Mouse (Mus musculus) olfactory bulb, adult 2 months (tissue): Measurements from ENCODE around the gene Cfhr1. TPM values are rescaled to one million over a fixed set of nuclear protein-coding genes. Genes with fewer than 3 reads are reported as not detected.

Experiments
- H3K27ac ChIP-seq: fragments of 200-500 bp; 2 replicates; pipeline ENCODE4 v1.5.1; 2012; ENCODE audit warnings: low read depth, low read length; ENCODE audit not compliant: insufficient read depth
- H3K4me1 ChIP-seq: fragments of 200-500 bp; 2 replicates; pipeline ENCODE4 v1.6.1; 2012; ENCODE audit warnings: low read length; ENCODE audit not compliant: control insufficient read depth, insufficient read depth
- H3K4me3 ChIP-seq: fragments of 200-500 bp; 2 replicates; pipeline ENCODE4 v1.5.1; 2012; ENCODE audit warnings: mild to moderate bottlenecking, low read depth, low read length, moderate library complexity; ENCODE audit not compliant: insufficient read depth
- CTCF ChIP-seq: fragments of 200-500 bp; IDR thresholded peaks from 2 replicates; pipeline ENCODE4 v1.5.1; 2012; ENCODE audit warnings: low read depth, mild to moderate bottlenecking, low read length, moderate library complexity; ENCODE audit not compliant: insufficient read depth
- POLR2A ChIP-seq: fragments of 200-500 bp; IDR thresholded peaks from 2 replicates; pipeline ENCODE4 v1.6.1; 2012; ENCODE audit warnings: mild to moderate bottlenecking, low read depth, low read length, moderate library complexity; ENCODE audit not compliant: insufficient read depth
- WGBS: fragments of 180-500 bp; shearing (Covaris S2); methylation state at CpG from one replicate; pipeline ENCODE4 v1.1.7; 2018; 5-methylcytosine and 5-hydroxymethylcytosine counted together
- polyA plus RNA-seq: library from polyadenylated mRNA; stranded (reverse); fragments of >200 nt; gene quantifications from 2 replicates; pipeline ENCODE4 v1.2.4, GENCODE M21; 2012; ENCODE audit warnings: low replicate concordance; ENCODE audit not compliant: missing spikeins, insufficient read depth, insufficient read length

The Cfhr1 gene
- polyA plus RNA-seq, result not detected in 2 replicates

- 58% methylated on average over 1 of the region's 1 CpGs for WGBS
- TF ChIP-seq POLR2A, result no peak
- no peak for TF ChIP-seq CTCF
- H3K4me3 ChIP-seq, result no peak within 1 kb of the TSS
- no peak within 1 kb of the TSS for H3K27ac ChIP-seq
- H3K4me1 ChIP-seq, result no peaks in the 10 kb centered on the region
These were observed at the start of gene Cfhr1 for GRCm38 (mm10) chr1:139560024-139560423. Gene Cfhr1 (minus strand): TSS chr1:139560272.

- Histone ChIP-seq H3K27ac (no peak overlapping the region), H3K4me3 (no peak overlapping the region), H3K4me1 (no peaks in the 10 kb centered on the region)
- 75% methylated on average over 1 of the region's 1 CpGs for WGBS
- no peak for TF ChIP-seq POLR2A
- no peak for TF ChIP-seq CTCF
These were observed 8.8 kb downstream of the Cfhr1 start for GRCm38 (mm10) chr1:139551311-139551710.

- 87% methylated on average over 1 of the region's 1 CpGs for WGBS
- Histone ChIP-seq H3K4me1 (no peaks in the 10 kb centered on the region), H3K4me3 (no peak overlapping the region), H3K27ac (no peak overlapping the region)
- TF ChIP-seq CTCF, result no peak
- no peak for TF ChIP-seq POLR2A
These were observed 11.5 kb downstream of the Cfhr1 start for GRCm38 (mm10) chr1:139548536-139548935.

GRCm38 (mm10) chr1:139514556-139514955 lies 45.5 kb downstream of the Cfhr1 start:
- WGBS, result 94% methylated on average over 12 of the region's 12 CpGs

GRCm38 (mm10) chr1:139501258-139501752 lies 58.8 kb downstream of the Cfhr1 start, which contains the start of gene F13b:
Gene F13b (plus strand): TSS chr1:139501702.
- Histone ChIP-seq H3K27ac (no peak within 1 kb of the TSS), H3K4me3 (no peak within 1 kb of the TSS), H3K4me1 (no peaks in the 10 kb centered on the region)
- WGBS, result 96% methylated on average over 3 of the region's 3 CpGs
- TF ChIP-seq POLR2A, result no peak
- TF ChIP-seq CTCF, result no peak

More at GRCm38 (mm10) chr1:139514556-139514955, 45.5 kb downstream of the Cfhr1 start:
- no peaks in the 10 kb centered on the region for H3K4me1 ChIP-seq
- no peak overlapping the region for H3K4me3 ChIP-seq
- no peak for TF ChIP-seq POLR2A
- no peak for TF ChIP-seq CTCF
- H3K27ac ChIP-seq, result no peak overlapping the region

- Histone ChIP-seq H3K4me3 (no peak overlapping the region), H3K27ac (no peak overlapping the region), H3K4me1 (no peaks in the 10 kb centered on the region)
- TF ChIP-seq CTCF (no peak), POLR2A (no peak)
These were observed 60.3 kb downstream of the Cfhr1 start for GRCm38 (mm10) chr1:139499751-139500150.

Other genes starting within 250 kb of the Cfhr1 start
- not detected in 2 replicates for gene Crb1, start 183.2 kb downstream of the Cfhr1 start, polyA plus RNA-seq
- gene Zbtb41, start 138.0 kb downstream of the Cfhr1 start, polyA plus RNA-seq, result not detected in 2 replicates
- not detected in 2 replicates for gene Aspm, start 105.5 kb downstream of the Cfhr1 start, polyA plus RNA-seq
- gene F13b, start 58.6 kb downstream of the Cfhr1 start, polyA plus RNA-seq, result not detected in 2 replicates
- not detected in 2 replicates for gene Gm4788, start 221.0 kb upstream of the Cfhr1 start, polyA plus RNA-seq